Mouse (Mus musculus): ENCODE measurements around the gene Gm49353.

The Gm49353 gene

DNA sequence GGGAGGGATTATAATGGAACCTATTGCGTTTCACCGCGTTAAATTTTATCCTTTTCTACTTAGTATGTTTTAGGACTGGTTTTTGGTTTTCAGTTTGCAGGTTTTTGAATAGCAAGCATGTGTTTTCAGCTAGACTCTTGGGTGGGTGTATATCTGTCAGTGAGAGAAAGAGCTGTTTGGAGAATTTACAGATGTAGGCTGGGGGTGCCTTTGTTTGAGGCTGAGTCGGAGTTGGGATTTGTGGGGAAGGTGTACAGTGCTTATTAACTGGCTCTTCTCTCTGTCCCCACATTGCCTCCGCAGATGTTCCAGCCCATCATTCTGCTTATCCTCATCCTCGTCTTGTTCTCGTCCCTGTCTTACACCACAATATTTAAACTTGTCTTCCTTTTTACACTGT, at the start of gene Gm49353:
Gm49353 (plus strand) TSS at position 313 of the 400 bp plus-strand sequence.
- in situ Hi-C loops (cut with MboI, MseI): no loop called here

DNA sequence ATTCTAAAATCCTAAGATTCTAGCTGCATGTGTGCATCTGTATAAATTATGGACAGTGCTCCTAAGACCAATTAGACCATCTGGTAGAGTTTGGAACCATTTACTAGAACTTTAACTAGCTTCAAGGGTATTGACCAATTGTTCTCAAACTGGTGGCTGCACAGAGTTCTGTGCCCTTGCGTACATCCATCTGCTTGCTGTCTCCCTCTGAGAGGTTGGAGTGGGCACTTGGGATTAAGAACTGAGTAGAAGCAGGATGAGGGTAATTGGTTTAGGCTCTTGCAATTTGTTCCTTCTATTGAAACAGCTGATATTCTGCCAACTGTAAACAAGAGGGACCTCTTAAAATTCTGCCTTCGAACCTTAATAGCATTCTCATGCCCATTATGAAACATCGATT, 43.5 kb upstream of the Gm49353 start:
- in situ Hi-C loops (cut with MboI, MseI): no loop called here

DNA sequence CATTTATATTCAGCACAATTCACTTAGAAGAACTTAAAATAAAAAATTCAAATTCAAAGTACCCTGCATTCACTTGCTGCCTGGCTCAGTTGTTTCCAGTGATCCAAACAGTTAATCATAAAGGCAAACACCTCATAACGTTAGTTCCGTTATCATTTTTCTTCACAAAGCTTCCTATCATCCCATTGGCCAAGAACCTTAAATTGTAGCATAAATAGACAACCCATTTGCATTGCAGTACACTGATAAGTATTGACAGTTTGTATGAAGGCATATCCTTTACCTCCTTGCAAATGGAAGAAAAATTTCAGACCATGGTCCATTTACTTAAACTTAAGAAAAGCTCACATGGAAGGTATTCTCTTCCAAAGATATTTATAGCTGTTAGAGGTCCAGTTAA, 37.1 kb upstream of the Gm49353 start:
- in situ Hi-C loops (cut with MboI, MseI): no loop called here

DNA sequence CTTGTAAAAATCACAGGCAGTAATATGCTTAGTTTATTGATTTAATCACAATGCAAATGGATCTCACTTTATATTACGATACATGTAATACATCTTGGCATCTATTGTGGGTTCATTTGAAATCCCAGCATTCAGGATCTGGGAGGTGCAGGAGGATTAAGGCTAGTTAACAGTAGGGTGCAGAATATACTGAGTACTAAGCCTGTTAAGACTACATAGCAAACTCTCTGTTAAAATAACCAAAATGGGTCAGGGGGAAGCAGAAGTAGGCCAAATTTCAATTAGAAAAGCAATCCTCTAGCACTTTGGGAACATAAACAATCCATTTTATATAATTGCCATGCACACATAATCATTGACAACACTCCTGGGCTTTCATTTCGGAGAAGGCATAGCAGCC, 25.0 kb upstream of the Gm49353 start:
- in situ Hi-C loops (cut with MboI, MseI): no loop called here

DNA sequence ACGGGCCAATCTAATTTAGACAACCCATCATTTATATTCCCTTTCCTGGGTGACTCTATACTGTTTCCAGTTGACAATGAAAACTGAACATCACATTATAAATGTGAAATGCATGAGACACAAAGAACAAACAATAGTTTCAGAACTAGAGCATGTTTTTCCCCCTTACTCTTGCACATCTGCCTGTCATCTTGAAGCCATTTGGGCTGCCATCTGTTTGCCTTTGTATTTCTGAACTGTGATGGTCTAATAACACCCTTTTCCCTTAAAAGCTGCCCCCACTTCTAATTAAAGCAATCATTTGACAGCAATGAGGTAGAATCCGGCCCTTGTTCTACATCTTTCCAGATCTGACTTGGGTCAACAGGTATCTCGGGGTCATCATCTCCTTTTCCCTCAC, 23.1 kb upstream of the Gm49353 start:
- in situ Hi-C loops (cut with MboI, MseI): no loop called here

DNA sequence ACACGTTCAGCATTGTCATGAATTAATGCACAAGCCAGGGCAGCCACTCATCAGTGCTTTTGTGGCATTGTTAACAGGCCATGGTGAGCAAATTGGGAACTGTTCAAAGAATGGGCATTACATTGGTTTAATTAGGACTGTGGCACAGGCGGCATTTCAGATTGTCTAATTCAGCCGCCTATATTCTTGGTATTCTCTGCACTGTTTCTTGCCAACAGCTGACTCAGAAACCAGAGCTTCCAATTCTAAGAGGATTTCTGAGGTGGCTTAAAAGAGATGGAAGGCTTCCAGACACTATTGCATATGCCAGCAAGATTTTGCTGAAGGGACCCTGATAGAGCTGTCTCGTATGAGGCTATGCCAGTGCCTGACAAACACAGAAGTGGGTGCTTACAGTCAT, 21.9 kb upstream of the Gm49353 start:
- in situ Hi-C loops (cut with MboI, MseI): no loop called here

DNA sequence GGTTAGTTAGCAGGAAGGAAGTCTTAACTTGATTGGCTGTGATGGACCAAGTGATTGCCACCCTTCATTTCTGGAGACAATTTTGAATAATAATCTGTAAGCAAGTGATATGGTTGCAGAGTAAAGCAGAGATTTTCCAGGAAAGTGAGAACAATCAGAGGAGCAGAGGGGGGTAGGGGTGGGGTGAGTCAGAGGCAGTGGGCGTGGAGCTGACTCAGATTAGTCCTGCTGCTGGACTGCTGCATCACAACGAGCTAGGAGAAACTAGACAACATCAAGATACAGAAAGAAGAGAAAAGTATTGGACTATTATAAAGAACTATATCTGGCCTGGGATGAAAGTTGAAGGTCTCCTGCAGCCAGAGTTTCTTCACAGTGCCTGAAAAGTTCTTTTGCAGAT, 20.8 kb upstream of the Gm49353 start:
- in situ Hi-C loops (cut with MboI, MseI): no loop called here

DNA sequence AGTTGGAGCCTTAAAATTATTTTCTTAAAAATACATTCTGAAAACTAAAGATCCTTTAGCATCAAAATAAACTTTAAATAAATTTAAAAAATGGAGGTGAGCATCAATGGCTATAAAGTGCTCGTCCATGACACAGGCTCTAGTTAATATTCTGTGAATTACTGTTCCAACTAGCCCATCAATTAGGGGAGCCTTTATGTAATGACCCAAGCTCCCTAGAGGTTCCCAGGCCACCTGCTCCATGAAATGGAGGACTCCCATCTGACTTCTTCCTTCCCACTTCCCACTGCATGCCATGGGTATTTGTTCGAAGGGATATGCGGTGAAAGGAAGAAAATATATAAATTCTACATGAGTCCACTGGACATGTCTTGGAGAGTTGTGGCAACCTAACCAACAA, 18.5 kb upstream of the Gm49353 start:
- in situ Hi-C loops (cut with MboI, MseI): no loop called here

DNA sequence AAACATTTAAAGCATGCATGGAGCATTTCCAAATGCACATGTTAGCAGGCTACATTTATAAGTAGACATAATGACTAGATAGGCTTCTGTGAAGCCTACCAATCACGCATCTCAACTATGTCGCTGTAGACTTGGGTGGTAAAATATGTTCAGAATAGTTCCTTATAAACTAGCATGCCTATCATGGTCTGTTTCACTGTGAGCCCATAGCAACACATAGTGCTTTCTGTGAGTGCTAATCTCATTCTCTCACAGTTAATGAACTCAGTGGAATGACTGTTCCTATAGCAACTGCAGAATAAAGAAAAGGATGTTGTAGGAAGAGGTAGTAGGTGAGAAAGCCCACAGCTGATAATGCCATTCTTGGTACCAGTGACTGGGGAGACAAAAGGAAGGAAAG, 17.7 kb upstream of the Gm49353 start:
- in situ Hi-C loops (cut with MboI, MseI): no loop called here

DNA sequence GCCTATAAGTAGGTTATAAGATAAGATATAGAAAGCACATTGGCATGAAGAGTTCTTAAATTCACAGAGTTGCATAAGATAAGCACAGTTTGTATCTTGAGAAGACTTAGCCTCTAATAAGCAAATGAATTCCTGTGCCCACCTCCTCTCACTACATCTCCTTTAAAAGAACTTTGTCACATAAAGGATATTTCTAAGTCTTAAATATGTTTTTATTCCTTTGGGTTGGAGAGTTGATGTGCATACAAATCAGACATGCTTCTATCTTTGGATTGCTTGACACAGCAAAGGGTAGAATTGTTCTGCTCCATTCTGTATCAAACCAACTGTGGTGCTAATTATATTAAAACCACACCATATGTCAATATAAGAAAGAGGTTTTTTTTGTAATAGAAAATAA, 5.0 kb upstream of the Gm49353 start:
- in situ Hi-C loops (cut with MboI, MseI): no loop called here

DNA sequence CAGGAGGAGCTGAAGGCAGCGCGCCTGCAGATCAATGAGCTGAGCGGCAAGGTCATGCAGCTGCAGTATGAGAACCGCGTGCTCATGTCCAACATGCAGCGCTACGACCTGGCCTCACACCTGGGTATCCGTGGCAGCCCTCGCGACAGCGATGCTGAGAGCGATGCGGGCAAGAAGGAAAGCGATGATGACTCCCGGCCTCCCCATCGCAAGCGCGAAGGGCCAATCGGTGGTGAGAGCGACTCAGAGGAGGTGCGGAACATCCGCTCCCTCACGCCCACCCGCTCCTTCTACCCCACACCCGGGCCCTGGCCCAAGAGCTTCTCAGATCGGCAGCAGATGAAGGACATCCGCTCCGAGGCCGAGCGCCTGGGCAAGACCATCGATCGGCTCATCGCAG, 1.9 kb upstream of the Gm49353 start:
- in situ Hi-C loops (cut with MboI, MseI): no loop called here

DNA sequence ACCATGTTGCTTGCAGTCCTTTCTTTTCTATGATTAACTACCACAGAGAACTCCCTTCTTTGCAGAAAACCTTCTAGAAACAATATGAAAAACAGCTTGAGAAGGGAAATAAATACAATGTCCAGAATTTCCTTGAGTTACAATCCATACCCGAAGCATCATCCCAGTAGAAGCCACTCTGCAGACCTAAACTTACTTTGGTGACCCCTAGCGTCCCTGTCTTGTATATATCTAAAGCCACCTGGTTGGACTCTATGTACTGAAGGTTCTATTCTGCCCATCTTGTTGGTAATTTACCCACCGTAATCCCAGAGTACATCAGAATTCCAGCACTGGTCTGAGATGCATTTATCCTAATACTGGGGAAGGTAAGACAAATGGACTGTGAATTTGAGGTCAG, 1.1 kb downstream of the Gm49353 start:
- in situ Hi-C loops (cut with MboI, MseI): no loop called here

DNA sequence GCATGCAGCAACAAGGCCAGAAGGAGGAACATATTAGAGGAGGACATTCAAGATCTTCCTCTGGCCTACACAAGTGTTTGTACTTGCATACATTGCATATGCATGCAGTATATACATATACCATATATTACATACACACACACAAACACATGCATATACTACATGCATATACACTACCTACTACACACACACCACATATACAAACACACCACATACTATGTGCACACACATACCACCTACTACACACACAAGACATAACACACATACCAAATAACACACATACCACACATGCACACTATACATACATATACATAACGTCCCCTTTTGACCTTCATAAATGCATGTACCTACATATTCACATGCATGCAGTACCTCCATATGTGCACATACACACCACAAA, 1.9 kb downstream of the Gm49353 start:
- in situ Hi-C loops (cut with MboI, MseI): no loop called here

DNA sequence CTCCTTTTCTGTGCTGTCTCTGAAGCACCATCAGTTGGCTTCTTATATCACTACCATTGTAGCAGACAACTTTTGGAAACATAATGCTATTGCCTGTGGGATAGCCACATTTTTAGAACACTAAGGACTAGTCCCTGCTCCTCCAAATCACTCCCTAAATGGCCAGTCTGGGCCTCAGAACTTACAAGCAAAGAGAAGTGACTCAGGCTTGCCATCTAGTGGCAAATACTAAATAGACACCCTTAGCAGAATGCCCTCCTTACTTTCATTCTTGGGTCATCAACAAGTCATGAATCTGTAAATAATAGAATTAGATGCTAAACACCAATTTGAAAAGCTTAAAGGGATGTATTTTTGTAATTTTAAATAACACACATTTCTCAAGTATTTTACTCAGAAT, 8.0 kb downstream of the Gm49353 start:
- in situ Hi-C loops (cut with MboI, MseI): no loop called here

DNA sequence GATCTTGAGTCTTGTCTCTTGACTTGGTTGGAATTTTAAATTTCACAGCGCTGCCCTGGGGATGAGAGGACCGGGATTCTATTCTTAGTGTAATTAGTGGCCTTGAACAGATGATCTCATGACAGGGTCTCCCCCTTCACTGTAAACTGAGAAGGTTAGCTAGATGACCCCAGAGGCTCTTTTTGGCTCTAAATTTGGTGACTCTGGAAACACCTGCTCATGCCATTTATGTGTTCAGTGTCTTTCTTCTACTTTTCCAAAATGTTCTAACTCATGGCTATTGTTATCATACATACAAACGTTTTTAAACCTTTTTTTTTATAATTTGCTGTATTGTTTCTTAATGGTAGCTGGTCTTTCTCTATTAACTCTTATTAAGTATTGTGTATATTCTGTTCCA, 10.0 kb downstream of the Gm49353 start:
- in situ Hi-C loops (cut with MboI, MseI): no loop called here

DNA sequence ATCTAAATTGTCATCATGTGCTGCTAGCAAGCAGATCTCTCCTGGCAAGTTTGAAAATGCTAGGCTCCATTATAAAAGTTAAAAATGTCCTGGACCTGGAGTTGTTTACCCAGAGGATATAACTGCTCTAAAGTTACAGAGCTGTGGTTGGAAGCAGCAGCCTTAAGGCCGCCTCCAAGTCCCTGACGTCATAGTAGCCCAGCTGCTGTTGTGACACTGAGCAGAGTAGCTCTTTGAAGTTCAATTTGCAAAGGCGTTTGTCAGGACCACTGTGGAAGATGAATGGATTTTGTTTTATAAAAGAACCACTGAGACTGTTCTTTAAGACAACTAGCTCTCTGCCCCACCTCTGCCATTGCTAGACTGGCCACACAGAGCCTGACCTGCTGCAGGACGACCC, 12.7 kb downstream of the Gm49353 start, which contains the start of gene 9330159F19Rik:
9330159F19Rik (plus strand) TSS at position 154 of the 400 bp plus-strand sequence.
- in situ Hi-C loops (cut with MboI, MseI): no loop called here

DNA sequence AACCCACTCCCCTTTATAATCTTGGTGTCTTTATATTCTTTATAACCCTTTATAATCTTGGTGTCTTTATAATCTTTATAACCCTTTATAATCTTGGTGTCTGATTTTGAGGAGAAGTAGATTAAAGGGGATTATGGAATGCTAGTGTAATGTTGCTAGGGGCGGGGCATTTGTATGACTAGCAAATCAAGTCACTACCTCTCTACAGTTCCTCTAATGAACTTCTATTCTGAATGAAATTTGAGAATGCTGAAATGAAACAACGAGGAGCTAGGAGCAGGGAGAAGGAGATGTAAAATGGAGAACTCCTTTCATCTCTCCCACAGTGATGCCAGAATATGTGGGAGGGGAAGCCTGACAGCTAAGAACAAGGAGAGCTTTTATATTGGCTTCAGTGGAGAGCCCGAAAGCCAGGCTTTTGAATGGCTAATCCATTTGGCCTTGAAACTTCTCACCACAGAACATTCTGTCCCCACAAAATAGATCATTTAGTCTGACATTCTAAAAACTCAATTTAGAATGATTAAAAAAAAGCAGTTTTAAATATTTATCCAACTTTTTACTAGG, 14.9 kb downstream of the Gm49353 start:
- in situ Hi-C loops (cut with MboI, MseI): no loop called here

DNA sequence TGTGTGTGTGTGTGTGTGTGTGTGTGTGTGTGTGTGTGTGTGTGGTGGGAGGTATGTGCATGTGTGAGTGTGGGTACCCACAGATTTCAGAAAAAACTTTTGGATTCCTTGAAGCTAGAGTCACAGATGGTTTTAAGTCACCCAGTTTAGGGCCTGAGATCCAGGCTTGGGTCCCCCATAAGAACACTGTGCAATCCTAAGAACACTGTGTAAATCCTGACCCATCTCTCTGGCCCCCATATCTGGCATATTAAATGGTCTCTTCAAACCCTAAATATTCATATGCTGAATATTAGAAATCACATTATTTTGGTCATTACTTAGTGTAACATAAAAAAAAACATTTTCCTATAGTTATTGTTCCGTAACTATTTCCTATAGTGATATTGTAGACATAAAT, 18.2 kb downstream of the Gm49353 start:
- in situ Hi-C loops (cut with MboI, MseI): no loop called here

DNA sequence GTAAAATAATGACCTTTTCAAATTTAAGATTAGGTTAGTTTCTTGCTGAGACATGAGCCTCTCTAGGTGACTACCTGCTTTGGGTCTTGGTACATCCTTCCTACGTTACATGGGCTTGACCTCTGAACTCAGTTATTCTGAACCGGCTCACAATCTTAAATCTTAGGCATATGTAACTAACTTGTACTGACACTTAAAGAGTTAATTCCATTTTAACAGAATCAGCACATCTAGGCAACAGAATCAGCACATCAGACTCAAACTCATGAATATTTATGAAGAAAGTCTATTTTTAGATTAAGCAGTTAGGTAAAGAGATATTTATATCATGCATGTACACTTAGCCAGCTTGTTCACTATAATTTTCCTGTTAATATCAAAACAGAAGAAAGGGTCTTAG, 18.7 kb downstream of the Gm49353 start:
- in situ Hi-C loops (cut with MboI, MseI): no loop called here

DNA sequence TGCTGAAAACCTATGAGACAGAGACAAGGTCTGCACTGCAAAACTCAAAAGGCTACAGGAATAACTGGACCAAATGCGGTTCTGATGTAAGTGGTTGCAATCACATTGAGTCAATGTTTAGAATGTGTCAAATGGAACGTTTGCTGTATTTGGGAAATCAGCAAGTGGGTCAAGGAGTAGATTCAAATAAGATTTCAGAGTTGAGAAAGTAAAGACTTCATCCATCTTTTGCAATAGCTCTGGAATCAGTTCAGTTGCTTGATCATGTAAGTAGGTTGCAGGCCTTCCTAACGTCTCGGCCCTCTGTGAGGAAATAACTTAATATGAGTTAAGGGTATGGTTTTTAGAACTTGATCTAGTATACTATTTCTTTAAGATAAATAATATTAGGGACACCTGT, 26.6 kb downstream of the Gm49353 start:
- in situ Hi-C loops (cut with MboI, MseI): no loop called here

DNA sequence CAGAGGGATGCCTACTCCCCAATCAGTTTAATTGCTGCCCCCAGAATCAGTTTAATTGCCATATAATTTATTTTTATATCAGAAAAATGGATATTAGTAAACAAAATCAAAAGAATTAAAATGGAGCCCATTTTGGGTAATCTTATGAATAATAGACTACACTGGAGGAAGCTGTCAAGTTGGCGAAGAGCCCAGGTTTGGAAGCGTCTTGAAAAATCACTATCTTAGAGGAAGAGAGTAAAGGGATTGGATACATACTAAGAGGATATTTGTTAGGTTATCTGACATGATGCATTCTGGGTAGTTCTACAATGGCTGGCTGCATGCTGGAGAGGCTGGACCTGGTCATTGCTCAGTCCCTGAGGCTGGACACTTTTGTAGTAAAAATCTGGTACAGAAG, 32.5 kb downstream of the Gm49353 start:
- in situ Hi-C loops (cut with MboI, MseI): no loop called here
